Mouse (Mus musculus): ENCODE measurements around the gene Urb2. TPM values are rescaled to one million over a fixed set of nuclear protein-coding genes. Genes with fewer than 3 reads are reported as not detected.
"Not testable (repeated sequence)": the region's sequence is repeated elsewhere in the genome, so short reads cannot be mapped to it uniquely, and the experiment has no call there.

Gene Urb2
- polyA plus RNA-seq, 1 experiment from 2014 or later, result 1.6 TPM

DNA sequence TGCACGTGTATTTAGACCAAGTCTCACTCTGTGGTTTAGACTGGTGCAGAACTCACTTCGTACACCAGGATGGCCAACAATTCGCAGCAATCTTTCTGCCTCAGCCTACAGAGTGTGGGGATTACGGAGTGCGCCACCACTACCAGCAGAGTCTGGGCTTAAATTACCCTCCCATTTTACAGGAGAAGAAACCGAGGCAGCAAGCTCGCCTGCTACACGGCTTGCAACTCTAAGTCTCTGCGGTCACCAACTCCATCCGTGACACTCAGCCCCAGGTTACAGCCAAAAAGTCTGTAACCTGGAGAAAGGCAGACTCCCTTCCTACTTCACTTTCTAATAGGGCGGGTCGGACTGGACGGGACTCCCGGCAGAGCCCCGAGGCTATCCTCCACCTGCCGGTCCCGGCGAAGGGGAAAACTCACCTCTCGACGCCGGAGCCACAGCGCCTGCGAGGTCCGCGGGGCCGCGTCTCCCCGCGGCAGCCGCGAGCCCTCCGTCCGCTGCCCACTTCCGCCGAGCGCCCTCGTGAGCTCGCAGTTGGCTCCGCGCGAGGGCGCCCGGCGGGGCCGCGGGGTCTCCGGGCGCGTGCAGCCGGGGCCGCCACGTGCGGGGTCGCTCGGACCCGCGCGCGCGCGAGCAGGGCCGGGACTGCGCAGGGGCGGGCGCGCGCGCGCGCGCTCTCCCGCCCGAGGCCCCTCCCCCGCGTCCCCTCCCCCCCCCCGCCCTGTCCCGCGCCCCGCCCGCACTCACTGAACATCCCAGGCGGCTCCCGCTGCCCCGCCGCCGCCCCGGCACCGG lies 670 bp upstream of the Urb2 start:
- ATAC-seq, result peak; percentile 79
- Histone ChIP-seq H3K27ac (ENCODE audit: low read depth, low read length) (peak overlapping the region; percentile 93), H3K4me2 (replicated peaks; ENCODE audit: low read depth) (peak overlapping the region; percentile 86), H3K9me3 (ENCODE audit: control insufficient read depth) (no peaks in the 10 kb centered on the region), H3K27me3 (replicated peaks; ENCODE audit: control insufficient read depth, insufficient read depth, low read length) (no peaks in the 10 kb centered on the region), H3K4me3 (ENCODE audit: low read depth, low read length) (peak overlapping the region; percentile 77), H3K36me3 (ENCODE audit: control insufficient read depth, insufficient read depth) (no peaks in the 10 kb centered on the region; the same call in 1 of the 2 replicates), H3K9ac (ENCODE audit: low read depth, low read length) (peak overlapping the region; percentile 88), H3K4me1 (replicated peaks; ENCODE audit: control insufficient read depth, insufficient read depth, low read length) (0 out of 2 replicates have a peak, but pooled peaks cover 12% of the 10 kb centered on the region)
- TF ChIP-seq CTCF (IDR thresholded peaks at IDR 0.05; ENCODE audit: low read depth), result 0 out of 2 replicates have a peak, but pooled peaks have one; percentile 11
- WGBS, result under 1% methylated on average over 64 of the region's 87 CpGs

DNA sequence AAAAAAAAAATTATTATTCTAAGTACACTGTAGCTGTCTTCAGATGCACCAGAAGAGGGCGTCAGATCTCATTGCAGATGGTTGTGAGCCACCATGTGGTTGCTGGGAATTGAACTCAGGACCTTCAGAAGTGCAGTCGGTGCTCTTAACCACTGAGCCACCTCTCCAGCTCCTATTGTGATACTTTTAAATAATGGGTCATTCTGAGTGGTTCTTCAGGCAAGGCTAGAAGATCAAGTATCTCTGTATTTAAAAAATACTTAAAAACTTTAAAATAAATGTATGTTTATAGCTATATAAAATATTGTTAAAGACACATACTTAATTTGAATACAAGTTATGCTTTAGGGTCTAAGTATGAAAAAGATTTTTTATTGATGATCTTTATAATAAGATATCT lies 5.0 kb downstream of the Urb2 start:
- peak; percentile 19 for TF ChIP-seq CTCF (IDR thresholded peaks at IDR 0.05; ENCODE audit: low read depth)
- not testable (repeated sequence) for H3K4me2 ChIP-seq (replicated peaks; ENCODE audit: low read depth); ATAC-seq; H3K4me1 ChIP-seq (replicated peaks; ENCODE audit: control insufficient read depth, insufficient read depth, low read length); H3K9me3 ChIP-seq (ENCODE audit: control insufficient read depth); H3K4me3 ChIP-seq (ENCODE audit: low read depth, low read length); H3K27ac ChIP-seq (ENCODE audit: low read depth, low read length); H3K27me3 ChIP-seq (replicated peaks; ENCODE audit: control insufficient read depth, insufficient read depth, low read length); H3K9ac ChIP-seq (ENCODE audit: low read depth, low read length)
- 77% methylated on average over 2 of the region's 2 CpGs for WGBS
- H3K36me3 ChIP-seq (ENCODE audit: control insufficient read depth, insufficient read depth), result peaks cover 40% of the 10 kb centered on the region

DNA sequence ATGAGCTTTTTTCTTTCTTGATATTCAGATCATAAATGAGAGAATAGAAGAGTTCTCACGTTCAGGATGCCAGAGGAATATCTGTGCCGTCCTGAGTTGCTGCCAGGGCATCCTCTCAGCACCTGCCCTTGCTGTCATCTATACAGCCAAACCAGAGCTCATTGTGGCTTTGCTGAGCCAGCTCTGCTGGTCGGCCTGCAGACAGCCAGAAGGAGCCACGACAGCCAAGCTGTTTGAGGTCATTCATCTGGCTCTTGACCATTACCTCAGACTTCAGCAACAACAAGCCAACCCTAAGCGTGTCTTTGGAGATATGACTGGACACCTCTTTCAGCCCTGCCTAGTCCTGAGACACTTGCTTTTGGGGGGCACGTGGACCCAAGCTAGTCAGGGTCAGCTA lies 6.5 kb downstream of the Urb2 start:
- no peak overlapping the region for H3K27ac ChIP-seq (ENCODE audit: low read depth, low read length)
- ATAC-seq, result no peak
- H3K4me3 ChIP-seq (ENCODE audit: low read depth, low read length), result no peak overlapping the region
- no peaks in the 10 kb centered on the region for H3K27me3 ChIP-seq (replicated peaks; ENCODE audit: control insufficient read depth, insufficient read depth, low read length)
- H3K4me1 ChIP-seq (replicated peaks; ENCODE audit: control insufficient read depth, insufficient read depth, low read length), result no peaks in the 10 kb centered on the region
- no peaks in the 10 kb centered on the region for H3K9me3 ChIP-seq (ENCODE audit: control insufficient read depth)
- no peak overlapping the region for H3K4me2 ChIP-seq (replicated peaks; ENCODE audit: low read depth)
- H3K9ac ChIP-seq (ENCODE audit: low read depth, low read length), result no peak overlapping the region
- TF ChIP-seq CTCF (IDR thresholded peaks at IDR 0.05; ENCODE audit: low read depth), result no peak
- 90% methylated on average over 6 of the region's 6 CpGs for WGBS
- peaks cover 45% of the 10 kb centered on the region for H3K36me3 ChIP-seq (ENCODE audit: control insufficient read depth, insufficient read depth)

DNA sequence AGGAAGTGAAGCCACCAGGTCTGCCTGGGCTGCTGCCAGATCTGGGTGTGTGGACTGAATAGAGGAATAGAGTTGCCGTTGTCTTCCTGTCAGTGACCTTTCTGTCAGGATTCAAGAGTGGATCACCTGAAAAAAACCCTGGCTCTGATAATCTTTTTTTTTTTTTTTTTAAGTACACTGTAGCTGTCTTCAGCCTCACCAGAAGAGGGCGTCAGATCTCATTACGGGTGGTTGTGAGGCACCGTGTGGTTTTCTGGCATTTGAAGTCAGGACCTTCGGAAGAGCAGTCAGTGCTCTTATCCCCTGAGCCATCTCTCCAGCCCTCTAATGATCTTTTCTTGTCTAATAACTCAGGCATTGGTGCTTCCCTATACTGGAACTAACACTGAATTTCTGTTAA lies 12.1 kb downstream of the Urb2 start:
- no peaks in the 10 kb centered on the region for H3K9me3 ChIP-seq (ENCODE audit: control insufficient read depth)
- peaks cover 80% of the 10 kb centered on the region for H3K36me3 ChIP-seq (ENCODE audit: control insufficient read depth, insufficient read depth)
- no peak overlapping the region for H3K27ac ChIP-seq (ENCODE audit: low read depth, low read length)
- TF ChIP-seq CTCF (IDR thresholded peaks at IDR 0.05; ENCODE audit: low read depth), result peak; percentile 47; the same call in 1 of the 2 replicates
- no peak overlapping the region for H3K4me3 ChIP-seq (ENCODE audit: low read depth, low read length)
- ATAC-seq, result no peak
- 57% methylated on average over 5 of the region's 5 CpGs for WGBS
- H3K4me2 ChIP-seq (replicated peaks; ENCODE audit: low read depth), result no peak overlapping the region
- H3K4me1 ChIP-seq (replicated peaks; ENCODE audit: control insufficient read depth, insufficient read depth, low read length), result no peaks in the 10 kb centered on the region
- H3K27me3 ChIP-seq (replicated peaks; ENCODE audit: control insufficient read depth, insufficient read depth, low read length), result no peaks in the 10 kb centered on the region
- H3K9ac ChIP-seq (ENCODE audit: low read depth, low read length), result no peak overlapping the region

DNA sequence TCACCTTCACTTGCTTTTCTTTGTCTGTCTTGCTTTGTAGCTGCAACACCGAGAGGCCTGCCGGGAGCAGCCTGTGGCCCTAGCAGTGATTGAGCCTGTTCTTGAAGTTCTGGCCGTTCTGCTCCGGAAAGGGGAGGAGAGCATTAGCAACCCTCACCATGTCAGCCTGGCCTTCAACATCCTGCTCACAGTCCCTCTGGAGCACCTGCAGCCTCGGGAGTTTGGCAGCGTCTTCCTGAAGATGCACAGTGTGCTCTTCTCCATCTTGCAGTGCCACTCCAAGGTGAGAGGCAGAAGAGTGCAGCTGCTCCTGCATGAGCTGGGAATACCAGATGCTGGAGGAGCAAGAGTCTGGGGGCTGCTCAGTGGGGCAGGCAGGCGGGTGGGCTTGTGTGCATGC lies 16.8 kb downstream of the Urb2 start:
- Histone ChIP-seq H3K4me2 (replicated peaks; ENCODE audit: low read depth) (no peak overlapping the region), H3K4me3 (ENCODE audit: low read depth, low read length) (no peak overlapping the region), H3K9me3 (ENCODE audit: control insufficient read depth) (no peaks in the 10 kb centered on the region), H3K27ac (ENCODE audit: low read depth, low read length) (peak overlapping the region; percentile 41; the same call in 1 of the 2 replicates), H3K4me1 (replicated peaks; ENCODE audit: control insufficient read depth, insufficient read depth, low read length) (no peaks in the 10 kb centered on the region), H3K36me3 (ENCODE audit: control insufficient read depth, insufficient read depth) (peaks cover 84% of the 10 kb centered on the region), H3K9ac (ENCODE audit: low read depth, low read length) (no peak overlapping the region), H3K27me3 (replicated peaks; ENCODE audit: control insufficient read depth, insufficient read depth, low read length) (no peaks in the 10 kb centered on the region)
- no peak for ATAC-seq
- 89% methylated on average over 7 of the region's 7 CpGs for WGBS
- no peak for TF ChIP-seq CTCF (IDR thresholded peaks at IDR 0.05; ENCODE audit: low read depth)

DNA sequence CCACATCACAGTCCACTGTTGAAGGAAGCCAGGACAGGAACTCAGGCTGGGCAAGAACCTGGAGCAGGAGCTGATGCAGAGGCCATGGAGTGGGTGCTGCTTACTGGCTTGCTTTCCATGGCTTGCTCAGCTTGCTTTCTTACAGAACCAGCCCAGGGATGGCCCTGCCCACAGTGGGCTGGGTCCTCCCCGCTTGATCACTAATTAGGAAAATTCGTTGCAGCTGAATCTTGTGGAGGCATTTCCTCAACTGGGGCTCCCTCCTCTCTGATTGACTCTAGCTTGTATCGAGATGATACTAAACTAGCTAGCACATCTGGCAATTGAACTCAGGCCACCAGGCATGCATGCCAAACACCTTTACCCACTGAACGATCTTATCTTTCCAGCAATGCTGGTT lies 18.0 kb downstream of the Urb2 start:
- Histone ChIP-seq H3K36me3 (ENCODE audit: control insufficient read depth, insufficient read depth) (peaks cover 80% of the 10 kb centered on the region), H3K27ac (ENCODE audit: low read depth, low read length) (no peak overlapping the region), H3K4me1 (replicated peaks; ENCODE audit: control insufficient read depth, insufficient read depth, low read length) (no peaks in the 10 kb centered on the region), H3K9me3 (ENCODE audit: control insufficient read depth) (no peaks in the 10 kb centered on the region), H3K4me2 (replicated peaks; ENCODE audit: low read depth) (no peak overlapping the region), H3K27me3 (replicated peaks; ENCODE audit: control insufficient read depth, insufficient read depth, low read length) (no peaks in the 10 kb centered on the region), H3K9ac (ENCODE audit: low read depth, low read length) (no peak overlapping the region), H3K4me3 (ENCODE audit: low read depth, low read length) (no peak overlapping the region)
- no peak for TF ChIP-seq CTCF (IDR thresholded peaks at IDR 0.05; ENCODE audit: low read depth)
- no peak for ATAC-seq
- 85% methylated on average over 4 of the region's 4 CpGs for WGBS

All from intestine, postnatal 0 days (tissue).